Mouse (Mus musculus) urinary bladder, adult 2 months (tissue): ENCODE results near the gene Clec11a. TPM values are rescaled to one million over a fixed set of nuclear protein-coding genes. Genes with fewer than 3 reads are reported as not detected.
A peak's percentile ranks its signal among the peaks of the same experiment; 100 is the strongest.
"Not testable (repeated sequence)": the region's sequence is repeated elsewhere in the genome, so short reads cannot be mapped to it uniquely, and the experiment has no call there.

Source experiments
- DNase-seq: peaks from one replicate; pipeline ENCODE4 v3.0.0; 2022; ENCODE audit warnings: low spot score
- polyA plus RNA-seq: library from polyadenylated mRNA; depleted of rRNA; stranded (reverse); fragments of >200 nt; gene quantifications from 2 replicates; pipeline ENCODE4 v1.2.3, GENCODE M21; 2012

Gene Clec11a
- polyA plus RNA-seq, 1 experiment, result 19.7 TPM

DNA sequence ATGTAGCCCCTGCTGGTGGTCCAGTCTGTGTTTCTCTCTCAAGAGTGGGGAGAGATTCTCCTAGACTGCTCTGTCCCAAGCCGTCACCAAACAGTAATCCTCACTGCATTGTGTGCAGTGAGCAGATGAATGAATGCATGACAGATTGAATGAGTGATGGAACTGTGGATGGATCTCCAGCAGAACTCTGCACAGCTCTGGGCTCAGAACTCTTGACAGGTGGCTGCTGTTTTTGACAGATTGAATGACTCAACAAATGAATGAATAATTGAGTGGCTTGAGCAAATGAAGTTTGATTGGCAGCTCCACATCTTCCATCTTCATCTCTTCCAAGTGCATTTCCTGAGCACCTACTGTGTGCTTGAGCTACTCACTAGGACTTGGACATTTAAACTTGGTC lies 15.6 kb upstream of the Clec11a start:
- DNase-seq, result no peak

- DNase-seq, result no peak
These were observed 14.2 kb upstream of the Clec11a start for GRCm38 (mm10) chr7:44320886-44321285.

GRCm38 (mm10) chr7:44317913-44318312 lies 11.2 kb upstream of the Clec11a start:
- no peak for DNase-seq

GRCm38 (mm10) chr7:44312484-44312883 lies 5.8 kb upstream of the Clec11a start:
- no peak for DNase-seq

GRCm38 (mm10) chr7:44311713-44312304 lies 5.1 kb upstream of the Clec11a start:
- no peak for DNase-seq

- DNase-seq, result peak; percentile 29
These were observed 4.4 kb upstream of the Clec11a start for GRCm38 (mm10) chr7:44310878-44311712.

DNA sequence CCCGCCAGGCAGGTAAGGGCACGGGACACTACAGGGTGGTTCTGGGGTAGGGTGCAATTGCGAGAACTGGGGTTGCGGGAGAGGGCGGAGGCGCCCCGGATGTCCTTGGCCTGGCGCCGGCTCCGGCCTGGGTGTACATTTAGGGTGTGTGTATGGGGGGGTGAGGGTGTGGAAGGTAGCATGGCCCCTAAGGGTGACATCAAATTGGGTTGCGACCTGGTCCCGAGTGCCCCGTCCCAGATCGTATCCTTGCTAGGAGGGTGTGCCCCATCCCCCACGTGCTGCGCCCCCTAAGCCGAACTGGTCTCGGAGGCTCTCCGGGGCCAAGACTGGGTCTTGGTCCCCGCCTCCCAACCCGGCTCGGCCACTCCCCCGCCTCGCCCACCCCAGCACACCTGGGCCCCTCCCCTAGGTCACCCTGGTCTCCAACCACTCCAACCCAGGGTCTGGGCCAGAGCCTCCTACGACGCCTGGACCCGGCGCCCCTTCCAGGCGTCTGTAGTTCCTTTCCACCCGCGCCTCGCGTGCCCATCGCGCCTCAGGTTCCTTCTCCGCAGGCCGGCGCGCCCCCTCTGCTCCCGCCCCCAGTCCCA lies 3.7 kb upstream of the Clec11a start:
- DNase-seq, result no peak

DNA sequence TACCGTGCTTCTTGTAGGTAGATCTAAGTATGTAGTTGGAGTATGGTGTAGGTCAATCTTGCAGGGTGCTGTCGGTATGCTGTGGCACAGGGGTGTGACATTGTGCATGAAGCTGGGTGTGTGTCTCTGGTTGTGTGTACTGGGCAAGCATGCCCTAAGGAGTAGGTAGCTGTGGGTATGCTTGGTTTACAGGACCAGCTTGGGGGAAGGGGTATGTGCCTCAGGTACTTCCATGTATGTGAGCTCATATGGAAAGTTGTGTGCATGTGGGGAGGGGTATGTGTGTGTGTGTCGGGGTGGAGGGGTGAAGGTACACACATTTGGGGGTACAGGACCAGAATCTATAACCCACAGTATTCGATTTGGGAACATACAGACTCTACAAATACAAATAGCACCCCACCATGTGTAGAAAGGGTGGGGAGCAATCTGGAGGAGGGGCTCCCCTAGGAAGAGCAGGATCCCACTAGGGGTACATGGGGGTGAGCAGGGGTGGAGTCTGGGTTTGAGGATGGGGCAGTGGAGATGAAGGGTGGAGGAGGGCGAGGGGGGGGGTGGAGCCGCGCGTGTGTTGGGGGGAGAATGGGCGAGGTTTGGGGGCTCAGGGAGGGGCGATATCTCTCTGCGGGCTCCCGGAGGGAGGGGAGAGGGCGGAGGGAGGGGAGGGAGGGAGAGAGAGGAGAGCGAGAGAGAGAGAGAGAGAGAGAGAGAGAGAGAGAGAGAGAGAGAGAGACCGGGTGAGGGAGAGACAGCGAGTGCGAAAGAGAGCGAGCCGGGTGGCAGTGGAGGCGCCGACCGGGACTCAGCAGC lies 3.0 kb upstream of the Clec11a start, which contains the start of gene Shank1:
Gene Shank1, plus strand, starts transcription at position 779 of the 810 bp plus-strand sequence.
- DNase-seq, result no peak

DNA sequence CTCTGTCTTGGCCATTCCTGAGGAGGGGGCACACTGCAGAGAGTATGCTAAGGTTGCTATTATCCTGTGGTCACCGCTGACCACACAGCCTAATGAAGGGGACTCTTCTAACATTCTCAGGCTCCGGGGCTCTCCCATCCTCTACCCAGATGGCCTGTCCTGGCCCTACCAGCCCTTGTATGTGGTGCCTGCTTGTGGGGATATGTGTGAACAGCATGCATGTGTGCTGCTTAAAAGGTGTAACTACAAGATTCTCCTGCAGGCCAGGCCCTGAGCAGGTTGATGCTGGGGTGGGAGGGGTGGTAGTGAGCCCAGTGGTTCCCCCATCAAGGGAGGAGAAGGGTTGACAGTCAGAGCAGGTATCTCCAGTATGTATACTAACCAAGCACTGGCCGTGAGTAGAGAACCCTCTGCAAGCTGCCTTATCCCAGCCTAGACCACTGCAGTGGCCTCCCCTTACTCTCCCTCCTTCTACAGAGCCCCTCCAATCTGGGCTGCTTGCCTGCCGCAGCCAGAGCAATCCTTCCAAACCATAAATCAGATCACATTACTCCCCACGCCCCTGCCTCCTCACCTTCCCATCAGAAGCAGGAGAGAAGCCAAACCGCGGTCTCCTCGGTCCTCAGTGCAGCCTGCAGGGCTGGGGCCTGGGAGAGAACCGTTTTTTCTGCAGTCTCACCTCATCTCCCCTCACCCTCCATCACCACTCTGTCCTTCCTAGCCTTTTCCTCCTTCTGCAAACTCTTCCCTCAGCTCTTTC lies 739 bp upstream of the Clec11a start:
- no peak for DNase-seq

- no peak for DNase-seq
These were observed 1.0 kb downstream of the Clec11a start for GRCm38 (mm10) chr7:44305686-44306085.

DNA sequence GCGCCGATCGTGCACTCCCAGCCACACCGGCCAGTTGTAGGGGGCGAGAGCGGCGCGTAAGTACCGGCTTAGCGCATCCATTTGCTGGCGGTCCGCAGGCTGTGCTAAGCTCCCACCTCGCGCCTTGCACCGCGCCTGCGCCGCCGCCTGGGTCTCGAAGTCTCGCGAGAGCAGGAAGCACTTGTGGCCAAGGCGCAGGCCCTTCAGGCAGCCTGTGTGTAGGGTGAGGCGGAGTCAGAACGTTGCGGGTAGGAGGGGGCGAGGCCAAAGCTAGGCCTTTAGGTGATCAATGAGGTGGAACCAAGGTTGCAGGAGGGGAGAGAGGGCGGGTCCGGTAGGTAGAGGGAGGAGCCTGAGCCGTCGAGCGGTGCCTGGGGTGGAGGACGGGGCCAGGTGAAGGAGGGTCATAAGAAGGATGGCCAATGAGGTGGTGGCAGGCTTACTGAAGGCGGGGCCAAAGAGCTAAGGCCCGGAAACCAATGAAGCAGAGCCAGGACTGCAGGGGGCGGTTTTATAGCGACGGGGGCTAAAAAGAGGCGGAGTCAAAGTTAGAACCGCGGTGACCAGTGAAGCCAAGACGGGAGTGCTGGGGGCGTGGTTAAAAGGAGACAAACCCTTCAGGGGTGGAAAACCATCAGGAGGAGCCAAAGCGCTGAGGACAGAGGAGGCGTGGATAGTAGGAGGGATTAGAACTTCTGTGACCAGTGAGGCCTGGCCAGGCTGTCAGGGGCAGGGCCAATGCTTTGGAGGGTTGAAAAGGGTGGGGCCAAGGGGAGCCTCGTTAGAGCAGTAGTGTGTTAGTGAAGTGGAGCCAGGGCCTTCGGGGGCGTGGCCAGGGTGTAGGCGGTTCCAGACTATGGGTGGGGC lies 1.7 kb downstream of the Clec11a start:
- DNase-seq, result peak; percentile 96

- DNase-seq, result no peak
These were observed 2.3 kb downstream of the Clec11a start for GRCm38 (mm10) chr7:44304463-44304774.

GRCm38 (mm10) chr7:44303346-44304340 lies 3.1 kb downstream of the Clec11a start:
- DNase-seq, result no peak

DNA sequence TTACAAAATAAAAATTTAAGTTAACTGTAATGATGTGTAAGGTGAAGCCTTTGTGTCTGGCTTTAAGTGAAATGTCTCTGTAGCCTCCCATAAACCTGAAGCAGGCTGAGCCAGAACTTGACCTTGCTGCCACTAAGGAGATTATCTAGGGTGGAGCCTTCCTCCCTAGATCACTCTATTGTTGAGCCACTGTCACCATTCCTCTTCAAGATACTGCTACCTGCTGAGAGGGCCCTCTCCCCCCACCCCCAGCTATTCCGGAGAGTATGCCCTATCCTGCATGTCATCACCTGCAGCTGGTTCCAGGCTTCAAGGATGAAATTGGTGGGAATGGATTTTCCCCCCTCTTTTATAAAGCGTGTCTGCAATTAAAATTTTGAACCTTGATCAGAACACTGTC lies 9.2 kb downstream of the Clec11a start:
- not testable (repeated sequence) for DNase-seq

DNA sequence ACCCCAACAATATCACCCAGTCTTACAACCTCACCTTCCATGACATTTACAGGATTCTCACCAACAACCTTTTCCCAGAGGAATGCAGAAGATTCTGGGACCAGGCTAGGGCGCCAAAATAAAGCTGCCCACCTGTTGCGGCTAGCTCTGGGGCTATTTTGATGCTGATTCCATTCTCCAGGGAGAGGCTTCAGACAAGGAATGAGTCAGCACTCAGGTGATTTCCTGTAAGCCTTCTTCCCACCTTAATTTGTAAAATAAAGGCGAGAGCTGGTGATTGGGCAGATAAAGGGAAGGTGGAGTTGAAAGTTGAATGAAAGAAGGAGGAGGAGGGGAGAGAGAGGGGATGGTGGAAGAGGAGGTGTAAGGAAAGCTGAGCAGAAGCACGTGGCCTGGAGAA lies 15.3 kb downstream of the Clec11a start:
- DNase-seq, result no peak

DNA sequence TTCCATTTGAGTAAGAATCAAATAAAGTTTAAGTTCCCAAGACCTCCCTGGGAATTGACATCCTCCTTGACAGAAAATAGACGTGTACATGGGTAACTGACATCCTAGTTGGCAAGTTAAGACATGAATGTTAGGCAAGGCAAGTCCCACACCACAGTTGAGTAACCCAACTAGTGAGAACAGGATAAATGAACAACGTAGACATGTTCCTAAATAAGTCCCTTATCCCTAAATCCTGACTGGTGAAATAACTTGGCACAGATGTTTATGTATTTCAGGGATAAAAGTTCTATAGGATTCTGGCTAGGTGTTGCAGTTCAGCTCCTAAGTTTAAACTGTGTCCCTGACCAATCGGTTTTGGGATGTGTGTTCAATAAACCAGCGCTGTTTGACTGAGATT lies 15.7 kb downstream of the Clec11a start:
- DNase-seq, result no peak

GRCm38 (mm10) chr7:44287760-44288159 lies 18.9 kb downstream of the Clec11a start:
- no peak for DNase-seq

DNA sequence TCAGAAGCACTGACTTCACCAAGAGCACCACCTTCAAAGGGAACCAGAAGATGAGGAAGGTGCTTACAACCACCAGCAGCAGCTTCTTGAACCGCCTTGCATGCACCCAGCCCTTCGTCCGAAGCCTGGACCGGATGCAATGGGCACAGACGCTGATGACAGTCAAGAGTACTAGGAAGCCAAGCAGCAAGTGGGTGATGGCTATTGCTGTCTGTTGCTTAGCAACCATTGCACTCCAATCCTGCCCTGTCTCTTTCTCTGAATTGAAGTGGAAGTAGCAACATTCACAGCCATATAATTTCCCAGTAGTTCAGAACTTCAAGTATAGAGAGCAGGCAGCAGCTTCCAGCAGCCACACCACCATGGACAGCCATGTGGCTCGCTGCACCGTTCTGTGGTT lies 25.1 kb downstream of the Clec11a start:
- no peak for DNase-seq

DNA sequence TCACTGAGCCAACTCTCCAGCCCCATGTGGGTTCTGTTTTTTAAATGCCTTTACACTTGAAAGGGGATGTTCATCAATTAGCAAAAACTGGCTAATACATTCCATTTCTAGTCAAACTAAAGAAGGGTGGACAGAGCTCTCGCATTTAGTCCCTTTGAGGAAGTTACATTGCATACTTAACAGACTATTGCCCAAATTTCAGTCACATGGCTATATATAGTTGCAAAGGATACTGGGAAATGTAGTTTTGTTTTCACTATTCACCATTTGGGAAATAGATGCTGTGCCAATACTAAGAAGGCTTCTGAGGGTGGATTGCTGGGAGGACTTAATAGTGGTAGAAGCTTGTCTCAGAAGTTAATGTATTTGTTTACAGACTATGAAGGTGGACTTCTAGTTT lies 25.7 kb downstream of the Clec11a start:
- DNase-seq, result no peak
